Mouse (Mus musculus) small intestine, adult 2 months (tissue): ENCODE measurements at regions not wholly inside any gene's neighbourhood (a gene's known extent, or its start where the extent isn't known, plus 50 kb on each side); places are given as distances from the start of the nearest gene placed in this dataset.

Experiments used
- CTCF ChIP-seq: fragments of 200-500 bp; IDR thresholded peaks from 2 replicates; pipeline ENCODE4 v1.5.1; 2012; ENCODE audit warnings: low read depth, mild to moderate bottlenecking, control low read depth, inconsistent platforms, low read length, moderate library complexity, mixed read lengths; ENCODE audit not compliant: insufficient replicate concordance, insufficient read length; ENCODE audit errors: extremely low read depth
- POLR2A ChIP-seq: fragments of 200-500 bp; IDR thresholded peaks from 2 replicates; pipeline ENCODE4 v1.6.1; 2012; ENCODE audit warnings: low read depth, mild to moderate bottlenecking, control low read depth, inconsistent platforms, low read length, moderate library complexity

- no peak for TF ChIP-seq POLR2A
- TF ChIP-seq CTCF, result no peak
These were observed 72.1 kb upstream of the Dio3 start for GRCm38 (mm10) chr12:110206812-110207211.
